Mouse (Mus musculus): Measurements from ENCODE around the gene Noa1.

Noa1 gene

GRCm38 (mm10) chr5:77253154-77253553, 56.7 kb downstream of the Noa1 start:
- DNase-seq (ENCODE audit: low spot score) = no peak

DNA sequence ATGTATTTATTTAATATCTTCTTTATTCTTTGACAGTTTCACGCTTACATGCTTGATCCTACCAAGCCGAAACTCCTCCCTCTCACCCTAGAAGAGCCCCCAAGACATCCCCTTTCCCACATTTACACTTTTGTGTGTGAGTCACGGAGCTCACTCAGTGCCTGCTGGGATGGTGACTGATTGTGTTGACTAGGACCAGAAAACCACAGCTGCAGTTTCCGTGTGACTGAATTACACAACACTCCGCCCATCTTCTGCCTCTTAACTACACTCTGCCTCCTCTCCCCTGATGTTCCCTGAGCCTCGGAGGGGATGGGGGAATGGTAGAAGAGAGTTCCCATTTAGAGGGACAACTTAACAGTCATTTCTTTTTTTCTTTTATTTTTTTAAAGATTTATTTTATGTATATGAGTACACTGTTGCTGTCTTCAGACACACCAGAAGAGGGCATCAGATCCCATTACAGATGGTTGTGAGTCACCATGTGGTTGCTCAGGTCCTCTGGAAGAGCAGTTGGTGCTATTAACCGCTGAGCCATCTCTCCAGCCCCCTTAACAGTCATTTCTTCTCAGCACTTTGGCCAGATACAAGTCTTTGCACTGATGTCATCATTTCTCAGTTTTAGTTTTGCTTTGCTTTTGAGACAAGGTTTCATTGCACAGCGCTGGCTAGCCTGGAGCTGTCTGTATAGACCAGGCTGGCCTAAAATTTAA, 57.6 kb downstream of the Noa1 start:
- no peak for DNase-seq (ENCODE audit: low spot score)

- no peak for DNase-seq (ENCODE audit: low spot score)
These were observed 58.2 kb downstream of the Noa1 start for GRCm38 (mm10) chr5:77251656-77252055.

DNA sequence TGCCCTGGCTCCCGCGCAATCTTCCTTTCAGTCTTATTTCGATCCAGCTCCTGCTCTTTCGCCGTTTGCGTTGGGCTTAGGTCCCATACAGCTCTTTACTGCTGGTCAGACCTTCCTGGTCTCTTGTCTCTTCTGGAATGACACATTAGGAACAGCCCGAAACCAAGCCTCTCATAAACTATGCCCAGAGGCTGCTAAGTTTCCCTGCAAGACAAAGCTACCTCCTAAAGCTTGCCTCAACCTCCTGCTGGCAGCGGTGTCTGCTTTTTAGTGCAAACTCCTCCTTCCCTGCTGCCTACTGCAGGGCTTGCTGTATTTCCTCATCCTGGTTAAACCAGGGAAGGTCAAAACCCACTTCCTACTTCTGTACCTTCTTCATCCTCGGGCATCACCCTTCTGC, 59.8 kb downstream of the Noa1 start:
- no peak for DNase-seq (ENCODE audit: low spot score)

DNA sequence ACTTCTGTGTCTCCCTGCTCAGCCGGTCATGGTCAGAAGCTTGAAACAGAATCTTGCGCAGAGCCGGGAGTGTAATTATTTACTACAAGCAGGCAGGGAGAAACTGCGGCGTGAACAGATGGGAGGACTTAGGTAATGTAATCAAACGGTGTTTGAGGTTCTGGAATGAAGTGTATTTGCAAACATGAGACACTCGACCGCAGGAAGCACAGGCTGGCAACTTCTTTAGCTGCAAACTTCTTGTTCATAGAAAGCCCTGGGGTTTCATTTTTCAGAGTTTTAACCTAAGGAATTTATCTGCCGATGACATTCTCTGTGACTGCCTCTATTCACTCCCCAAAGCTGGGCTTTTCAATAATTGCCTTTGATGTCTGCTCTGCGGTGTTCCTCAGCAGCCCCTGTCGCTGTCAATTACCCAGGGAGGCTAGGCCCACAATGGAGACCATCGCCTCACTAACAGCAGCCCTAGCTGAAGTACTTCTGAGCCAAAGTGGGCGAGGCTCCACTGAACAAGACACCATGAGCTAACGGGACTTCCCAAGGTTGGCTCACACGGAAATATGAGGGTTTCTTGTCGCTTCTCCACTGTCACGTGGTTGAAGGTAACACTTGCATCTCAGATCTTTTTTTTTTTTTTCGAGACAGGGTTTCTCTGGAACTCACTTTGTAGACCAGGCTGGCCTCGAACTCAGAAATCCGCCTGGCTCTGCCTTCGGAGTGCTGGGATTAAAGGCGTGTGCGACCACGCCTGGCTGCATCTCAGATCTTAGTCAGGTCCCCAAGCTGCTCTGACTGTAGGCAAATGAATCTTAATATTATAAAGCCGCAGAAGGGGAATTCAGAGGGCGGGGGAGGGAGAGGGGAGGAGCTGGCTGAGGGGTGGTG, 63.9 kb downstream of the Noa1 start:
- DNase-seq (ENCODE audit: low spot score) = peak; percentile 9

GRCm38 (mm10) chr5:77245463-77245786, 64.5 kb downstream of the Noa1 start:
- no peak for DNase-seq (ENCODE audit: low spot score)

- no peak for DNase-seq (ENCODE audit: low spot score)
These were observed 65.4 kb downstream of the Noa1 start for GRCm38 (mm10) chr5:77244331-77244987.

Data from ovary, postnatal 36 days (tissue).